Mouse (Mus musculus) kidney, embryonic 15.5 days (tissue): ENCODE data around the gene Lypd1. TPM values are rescaled to one million over a fixed set of nuclear protein-coding genes. Genes with fewer than 3 reads are reported as not detected.

Source experiments
- ATAC-seq: fragments of 200-750 bp; cut with Nextera tagmentation; replicated peaks from 2 replicates; pipeline ENCODE4 v1.8.0; 2017; ENCODE audit warnings: moderate TSS enrichment; ENCODE audit not compliant: low FRiP score
- H3K27ac ChIP-seq: fragments of 300-500 bp; sonication (generic); 2 replicates; pipeline ENCODE4 v1.5.1; 2015; ENCODE audit warnings: mild to moderate bottlenecking, inconsistent platforms
- H3K27me3 ChIP-seq: fragments of 300-500 bp; sonication (generic); 2 replicates; pipeline ENCODE4 v1.6.1; 2015; ENCODE audit warnings: inconsistent platforms
- H3K36me3 ChIP-seq: fragments of 300-500 bp; sonication (generic); 2 replicates; pipeline ENCODE4 v1.6.1; 2015; ENCODE audit warnings: inconsistent platforms
- H3K4me1 ChIP-seq: fragments of 300-500 bp; sonication (generic); 2 replicates; pipeline ENCODE4 v1.6.1; 2015; ENCODE audit warnings: inconsistent platforms
- H3K4me2 ChIP-seq: fragments of 300-500 bp; sonication (generic); 2 replicates; pipeline ENCODE4 v1.6.1; 2015; ENCODE audit warnings: moderate library complexity, mild to moderate bottlenecking, inconsistent platforms
- H3K4me3 ChIP-seq: fragments of 300-500 bp; sonication (generic); replicated peaks from 2 replicates; pipeline ENCODE4 v1.5.1; 2015; ENCODE audit warnings: mild to moderate bottlenecking, inconsistent platforms
- H3K9ac ChIP-seq: fragments of 300-500 bp; sonication (generic); 2 replicates; pipeline ENCODE4 v1.6.1; 2015; ENCODE audit warnings: mild to moderate bottlenecking, inconsistent platforms
- H3K9me3 ChIP-seq: fragments of 300-500 bp; sonication (generic); replicated peaks from 2 replicates; pipeline ENCODE4 v1.6.1; 2016; ENCODE audit warnings: inconsistent platforms
- WGBS: fragments of 180-500 bp; shearing (Covaris S2); methylation state at CpG from one replicate; pipeline ENCODE4 v1.1.7; 2015; ENCODE audit warnings: mixed read lengths; 5-methylcytosine and 5-hydroxymethylcytosine counted together
- polyA plus RNA-seq: library from polyadenylated mRNA; unstranded; fragments of >200 nt; fragmentation: Nextera tagmentation; extraction: Ambion mirVana; gene quantifications from 2 replicates; pipeline ENCODE4 v1.2.1, GENCODE M21; 2015

The Lypd1 gene
- polyA plus RNA-seq: 1.6 and 2.2 TPM in 2 replicates

GRCm38 (mm10) chr1:125912601-125913600 lies at the start of gene Lypd1:
Gene Lypd1, minus strand, starts transcription at chr1:125913101.
- Histone ChIP-seq H3K4me1 (peaks cover 31% of the 10 kb centered on the region), H3K4me3 (peak within 1 kb of the TSS; percentile 45), H3K4me2 (peak within 1 kb of the TSS; percentile 83), H3K27me3 (peaks cover 55% of the 10 kb centered on the region), H3K36me3 (no peaks in the 10 kb centered on the region), H3K27ac (no peak within 1 kb of the TSS), H3K9ac (no peak within 1 kb of the TSS), H3K9me3 (no peaks in the 10 kb centered on the region)
- no peak for ATAC-seq
- WGBS: 5% methylated on average over 30 of the region's 30 CpGs

- Histone ChIP-seq H3K27me3 (no peaks in the 10 kb centered on the region), H3K4me2 (no peak overlapping the region), H3K9ac (no peak overlapping the region), H3K9me3 (no peaks in the 10 kb centered on the region), H3K36me3 (no peaks in the 10 kb centered on the region), H3K4me1 (no peaks in the 10 kb centered on the region), H3K27ac (no peak overlapping the region), H3K4me3 (no peak overlapping the region)
- WGBS: 88% methylated on average over 3 of the region's 3 CpGs
- ATAC-seq: no peak
Observed at GRCm38 (mm10) chr1:125951026-125951425, 38.1 kb upstream of the Lypd1 start.

GRCm38 (mm10) chr1:125949076-125949475 lies 36.2 kb upstream of the Lypd1 start:
- no peaks in the 10 kb centered on the region for H3K9me3 ChIP-seq
- H3K9ac ChIP-seq: no peak overlapping the region
- H3K4me1 ChIP-seq: no peaks in the 10 kb centered on the region
- no peak overlapping the region for H3K27ac ChIP-seq
- WGBS: 40% methylated on average over 6 of the region's 6 CpGs
- no peak overlapping the region for H3K4me3 ChIP-seq
- H3K36me3 ChIP-seq: no peaks in the 10 kb centered on the region
- H3K27me3 ChIP-seq: no peaks in the 10 kb centered on the region
- no peak for ATAC-seq
- no peak overlapping the region for H3K4me2 ChIP-seq

GRCm38 (mm10) chr1:125945136-125945535 lies 32.2 kb upstream of the Lypd1 start:
- no peak overlapping the region for H3K9ac ChIP-seq
- 66% methylated on average over 9 of the region's 9 CpGs for WGBS
- H3K27me3 ChIP-seq: no peaks in the 10 kb centered on the region
- no peaks in the 10 kb centered on the region for H3K36me3 ChIP-seq
- H3K4me3 ChIP-seq: no peak overlapping the region
- no peak for ATAC-seq
- no peak overlapping the region for H3K27ac ChIP-seq
- no peaks in the 10 kb centered on the region for H3K9me3 ChIP-seq
- no peak overlapping the region for H3K4me2 ChIP-seq
- H3K4me1 ChIP-seq: no peaks in the 10 kb centered on the region

GRCm38 (mm10) chr1:125943305-125943704 lies 30.4 kb upstream of the Lypd1 start:
- Histone ChIP-seq H3K9ac (no peak overlapping the region), H3K4me3 (no peak overlapping the region), H3K4me2 (no peak overlapping the region), H3K27me3 (no peaks in the 10 kb centered on the region), H3K36me3 (no peaks in the 10 kb centered on the region), H3K4me1 (no peaks in the 10 kb centered on the region), H3K27ac (no peak overlapping the region), H3K9me3 (no peaks in the 10 kb centered on the region)
- no peak for ATAC-seq
- WGBS: 92% methylated on average over 1 of the region's 1 CpGs

- WGBS: 95% methylated on average over 10 of the region's 10 CpGs
- Histone ChIP-seq H3K9ac (no peak overlapping the region), H3K4me1 (no peaks in the 10 kb centered on the region), H3K27me3 (no peaks in the 10 kb centered on the region), H3K9me3 (no peaks in the 10 kb centered on the region), H3K4me3 (no peak overlapping the region), H3K36me3 (no peaks in the 10 kb centered on the region), H3K4me2 (no peak overlapping the region), H3K27ac (no peak overlapping the region)
- ATAC-seq: no peak
Observed at GRCm38 (mm10) chr1:125925486-125925885, 12.6 kb upstream of the Lypd1 start.

- Histone ChIP-seq H3K4me1 (no peaks in the 10 kb centered on the region), H3K4me2 (no peak overlapping the region), H3K36me3 (no peaks in the 10 kb centered on the region), H3K9ac (no peak overlapping the region), H3K9me3 (0 out of 2 replicates have a peak, but pooled peaks cover 3% of the 10 kb centered on the region), H3K4me3 (no peak overlapping the region), H3K27ac (no peak overlapping the region), H3K27me3 (no peaks in the 10 kb centered on the region)
- 62% methylated on average over 2 of the region's 2 CpGs for WGBS
- ATAC-seq: no peak
Observed at GRCm38 (mm10) chr1:125923062-125923461, 10.2 kb upstream of the Lypd1 start.

- H3K4me2 ChIP-seq: no peak overlapping the region
- H3K27ac ChIP-seq: no peak overlapping the region
- no peaks in the 10 kb centered on the region for H3K36me3 ChIP-seq
- H3K4me3 ChIP-seq: no peak overlapping the region
- no peak overlapping the region for H3K9ac ChIP-seq
- no peaks in the 10 kb centered on the region for H3K4me1 ChIP-seq
- 0 out of 2 replicates have a peak, but pooled peaks cover under 1% of the 10 kb centered on the region for H3K27me3 ChIP-seq
- 0 out of 2 replicates have a peak, but pooled peaks cover 3% of the 10 kb centered on the region for H3K9me3 ChIP-seq
- ATAC-seq: no peak
- WGBS: 92% methylated on average over 3 of the region's 3 CpGs
Observed at GRCm38 (mm10) chr1:125920696-125921095, 7.8 kb upstream of the Lypd1 start.

- no peaks in the 10 kb centered on the region for H3K9me3 ChIP-seq
- no peak overlapping the region for H3K27ac ChIP-seq
- peaks cover 31% of the 10 kb centered on the region for H3K4me1 ChIP-seq
- under 1% methylated on average over 32 of the region's 43 CpGs for WGBS
- H3K9ac ChIP-seq: no peak overlapping the region
- peak overlapping the region; percentile 83 for H3K4me2 ChIP-seq
- H3K36me3 ChIP-seq: no peaks in the 10 kb centered on the region
- peak overlapping the region; percentile 45 for H3K4me3 ChIP-seq
- peak; percentile 68 for ATAC-seq
- H3K27me3 ChIP-seq: peaks cover 55% of the 10 kb centered on the region
Observed at GRCm38 (mm10) chr1:125911901-125912445, 928 bp downstream of the Lypd1 start.

GRCm38 (mm10) chr1:125911337-125911900 lies 1.5 kb downstream of the Lypd1 start:
- H3K9ac ChIP-seq: no peak overlapping the region
- peak; percentile 75 for ATAC-seq

GRCm38 (mm10) chr1:125910871-125911265 lies 2.0 kb downstream of the Lypd1 start:
- Histone ChIP-seq H3K9ac (no peak overlapping the region), H3K27me3 (peaks cover 55% of the 10 kb centered on the region), H3K4me2 (peak overlapping the region; percentile 83), H3K4me1 (peaks cover 31% of the 10 kb centered on the region), H3K4me3 (peak overlapping the region; percentile 45), H3K36me3 (no peaks in the 10 kb centered on the region), H3K9me3 (no peaks in the 10 kb centered on the region), H3K27ac (no peak overlapping the region)
- ATAC-seq: peak; percentile 38; the same call in 1 of the 2 replicates
- 2% methylated on average over 9 of the region's 9 CpGs for WGBS

More at GRCm38 (mm10) chr1:125911337-125911900, 1.5 kb downstream of the Lypd1 start:
- H3K36me3 ChIP-seq: no peaks in the 10 kb centered on the region
- WGBS: under 1% methylated on average over 35 of the region's 35 CpGs
- H3K4me3 ChIP-seq: peak overlapping the region; percentile 45
- H3K9me3 ChIP-seq: no peaks in the 10 kb centered on the region
- H3K4me2 ChIP-seq: peak overlapping the region; percentile 83
- H3K27me3 ChIP-seq: peaks cover 55% of the 10 kb centered on the region
- peaks cover 31% of the 10 kb centered on the region for H3K4me1 ChIP-seq
- no peak overlapping the region for H3K27ac ChIP-seq
